Mouse (Mus musculus): ENCODE results near the gene Cdyl.
"Not testable (repeated sequence)": the region's sequence is repeated elsewhere in the genome, so short reads cannot be mapped to it uniquely, and the experiment has no call there.

Gene Cdyl

GRCm38 (mm10) chr13:35807016-35807415, 147.4 kb downstream of the Cdyl start:
- DNase-seq = no peak

GRCm38 (mm10) chr13:35807525-35807924, 147.9 kb downstream of the Cdyl start:
- no peak for DNase-seq

- DNase-seq = no peak
Measured at GRCm38 (mm10) chr13:35807940-35808339, 148.3 kb downstream of the Cdyl start.

- no peak for DNase-seq
Measured at GRCm38 (mm10) chr13:35809252-35810159, 149.9 kb downstream of the Cdyl start.

- no peak for DNase-seq
Measured at GRCm38 (mm10) chr13:35810160-35810537, 150.5 kb downstream of the Cdyl start.

GRCm38 (mm10) chr13:35811361-35812190, 151.9 kb downstream of the Cdyl start:
- DNase-seq = no peak

GRCm38 (mm10) chr13:35812191-35812440, 152.5 kb downstream of the Cdyl start:
- no peak for DNase-seq

- no peak for DNase-seq
Measured at GRCm38 (mm10) chr13:35813348-35814127, 153.9 kb downstream of the Cdyl start.

GRCm38 (mm10) chr13:35815205-35815726, 155.6 kb downstream of the Cdyl start:
- DNase-seq = no peak

- DNase-seq = peak; percentile 87
Measured at GRCm38 (mm10) chr13:35815782-35816368, 156.2 kb downstream of the Cdyl start.

GRCm38 (mm10) chr13:35817626-35818025, 158.0 kb downstream of the Cdyl start:
- DNase-seq = peak; percentile 22

GRCm38 (mm10) chr13:35818060-35818459, 158.4 kb downstream of the Cdyl start:
- no peak for DNase-seq

- no peak for DNase-seq
Measured at GRCm38 (mm10) chr13:35821821-35822454, 162.3 kb downstream of the Cdyl start.

GRCm38 (mm10) chr13:35822795-35823194, 163.2 kb downstream of the Cdyl start:
- DNase-seq = no peak

GRCm38 (mm10) chr13:35825639-35826038, 166.0 kb downstream of the Cdyl start:
- DNase-seq = no peak

- no peak for DNase-seq
Measured at GRCm38 (mm10) chr13:35832676-35833075, 173.0 kb downstream of the Cdyl start.

GRCm38 (mm10) chr13:35833941-35834340, 174.3 kb downstream of the Cdyl start:
- DNase-seq = no peak

- DNase-seq = peak; percentile 27
Measured at GRCm38 (mm10) chr13:35835669-35836068, 176.0 kb downstream of the Cdyl start.

- not testable (repeated sequence) for DNase-seq
Measured at GRCm38 (mm10) chr13:35836501-35836900, 176.9 kb downstream of the Cdyl start.

- DNase-seq = no peak
Measured at GRCm38 (mm10) chr13:35840102-35840501, 180.5 kb downstream of the Cdyl start.

- DNase-seq = no peak
Measured at GRCm38 (mm10) chr13:35843383-35843782, 183.8 kb downstream of the Cdyl start.

GRCm38 (mm10) chr13:35845306-35845705, 185.7 kb downstream of the Cdyl start:
- no peak for DNase-seq

Measured in kidney, adult 9 months (tissue).